Mouse (Mus musculus) liver, adult 2 months (tissue): ENCODE data around the gene Arl6.
A peak's percentile ranks its signal among the peaks of the same experiment; 100 is the strongest.

Source experiments
- CTCF ChIP-seq: fragments of 200-500 bp; IDR thresholded peaks from 2 replicates; pipeline ENCODE4 v1.5.1; 2011; ENCODE audit warnings: low read depth, low read length, control low read depth
- POLR2A ChIP-seq: fragments of 200-500 bp; IDR thresholded peaks from 2 replicates; pipeline ENCODE4 v1.6.1; 2011; ENCODE audit warnings: low read length, control low read depth; ENCODE audit not compliant: insufficient read depth; ENCODE audit errors: extremely low read depth

GRCm38 (mm10) chr16:59683434-59683833 is 44.2 kb upstream of the Arl6 start:
- TF ChIP-seq CTCF (peak; percentile 72; the same call in 1 of the 2 replicates), POLR2A (no peak)
